Mouse (Mus musculus) embryonic facial prominence, embryonic 11.5 days (tissue): ENCODE measurements around the gene H2-Eb2. TPM values are rescaled to one million over a fixed set of nuclear protein-coding genes. Genes with fewer than 3 reads are reported as not detected.
A peak's percentile ranks its signal among the peaks of the same experiment; 100 is the strongest.

ENCODE experiments used
- ATAC-seq: fragments of 200-750 bp; cut with Nextera tagmentation; replicated peaks from 2 replicates; pipeline ENCODE4 v1.8.0; 2017; ENCODE audit warnings: low read depth; ENCODE audit not compliant: insufficient number of reproducible peaks, low FRiP score, low TSS enrichment
- DNase-seq: peaks from one replicate; pipeline ENCODE4 v3.0.0-alpha.2; 2015; ENCODE audit warnings: low spot score
- H3K27ac ChIP-seq: fragments of 300-500 bp; sonication (generic); replicated peaks from 2 replicates; pipeline ENCODE4 v1.5.1; 2014; ENCODE audit warnings: mild to moderate bottlenecking, low read depth, low read length, control low read depth
- H3K27me3 ChIP-seq: fragments of 300-500 bp; sonication (generic); 2 replicates; pipeline ENCODE4 v1.6.1; 2014; ENCODE audit warnings: mild to moderate bottlenecking, low read length, moderate library complexity, mixed read lengths; ENCODE audit not compliant: control insufficient read depth, insufficient read depth
- H3K36me3 ChIP-seq: fragments of 300-500 bp; sonication (generic); replicated peaks from 2 replicates; pipeline ENCODE4 v1.6.1; 2014; ENCODE audit warnings: low read depth, mild to moderate bottlenecking, low read length, moderate library complexity, mixed read lengths; ENCODE audit not compliant: control insufficient read depth, insufficient read depth
- H3K4me1 ChIP-seq: fragments of 300-500 bp; sonication (generic); 2 replicates; pipeline ENCODE4 v1.6.1; 2014; ENCODE audit warnings: low read length, mixed read lengths; ENCODE audit not compliant: control insufficient read depth, insufficient read depth
- H3K4me2 ChIP-seq: fragments of 300-500 bp; sonication (generic); 2 replicates; pipeline ENCODE4 v1.6.1; 2014; ENCODE audit warnings: low read depth, mild to moderate bottlenecking, control low read depth, low read length, moderate library complexity
- H3K4me3 ChIP-seq: fragments of 300-500 bp; sonication (generic); 2 replicates; pipeline ENCODE4 v1.5.1; 2014; ENCODE audit warnings: low read depth, low read length, control low read depth
- H3K9ac ChIP-seq: fragments of 300-500 bp; sonication (generic); replicated peaks from 2 replicates; pipeline ENCODE4 v1.6.1; 2014; ENCODE audit warnings: mild to moderate bottlenecking, control low read depth, low read length
- H3K9me3 ChIP-seq: fragments of 300-500 bp; sonication (generic); replicated peaks from 2 replicates; pipeline ENCODE4 v1.6.1; 2016; ENCODE audit warnings: mild to moderate bottlenecking, low read length, inconsistent platforms, mixed read lengths; ENCODE audit not compliant: control insufficient read depth
- WGBS: fragments of 180-500 bp; shearing (Covaris S2); extraction: QIAGEN DNeasy Blood & Tissue Kit; methylation state at CpG from one replicate; pipeline ENCODE4 v1.1.7; 2014; 5-methylcytosine and 5-hydroxymethylcytosine counted together
- polyA plus RNA-seq: library from polyadenylated mRNA; unstranded; fragments of >200 nt; fragmentation: Nextera tagmentation; extraction: Ambion mirVana; gene quantifications from 2 replicates; pipeline ENCODE4 v1.2.1, GENCODE M21; 2014

The H2-Eb2 gene
- polyA plus RNA-seq, 1 experiment from 2014 or later, result not detected

DNA sequence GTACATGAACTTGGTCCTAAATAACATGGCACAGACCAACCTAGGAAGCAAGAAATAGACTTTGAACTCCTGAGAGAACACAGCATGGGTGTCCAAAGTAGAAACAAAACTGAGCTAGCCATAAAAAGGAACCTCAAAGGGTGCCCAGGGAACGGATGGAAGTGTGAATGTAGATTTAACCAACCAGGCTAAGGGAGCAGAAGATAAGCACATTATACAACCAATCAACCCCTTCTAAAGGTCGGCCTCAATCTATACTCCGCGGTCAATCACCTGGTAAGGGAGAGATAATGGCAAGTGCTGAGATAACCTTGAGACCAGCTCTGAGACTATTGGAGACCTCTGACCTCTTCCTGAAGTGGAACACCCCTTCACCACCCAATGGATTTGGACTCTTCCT is 45.1 kb downstream of the H2-Eb2 start:
- ATAC-seq, result no peak
- DNase-seq, result no peak
- H3K27ac ChIP-seq, result no peak overlapping the region
- no peaks in the 10 kb centered on the region for H3K4me1 ChIP-seq
- H3K27me3 ChIP-seq, result no peaks in the 10 kb centered on the region
- H3K4me3 ChIP-seq, result no peak overlapping the region
- 85% methylated on average over 4 of the region's 4 CpGs for WGBS
- H3K36me3 ChIP-seq, result no peaks in the 10 kb centered on the region
- H3K9me3 ChIP-seq, result no peaks in the 10 kb centered on the region
- H3K4me2 ChIP-seq, result no peak overlapping the region
- H3K9ac ChIP-seq, result no peak overlapping the region

DNA sequence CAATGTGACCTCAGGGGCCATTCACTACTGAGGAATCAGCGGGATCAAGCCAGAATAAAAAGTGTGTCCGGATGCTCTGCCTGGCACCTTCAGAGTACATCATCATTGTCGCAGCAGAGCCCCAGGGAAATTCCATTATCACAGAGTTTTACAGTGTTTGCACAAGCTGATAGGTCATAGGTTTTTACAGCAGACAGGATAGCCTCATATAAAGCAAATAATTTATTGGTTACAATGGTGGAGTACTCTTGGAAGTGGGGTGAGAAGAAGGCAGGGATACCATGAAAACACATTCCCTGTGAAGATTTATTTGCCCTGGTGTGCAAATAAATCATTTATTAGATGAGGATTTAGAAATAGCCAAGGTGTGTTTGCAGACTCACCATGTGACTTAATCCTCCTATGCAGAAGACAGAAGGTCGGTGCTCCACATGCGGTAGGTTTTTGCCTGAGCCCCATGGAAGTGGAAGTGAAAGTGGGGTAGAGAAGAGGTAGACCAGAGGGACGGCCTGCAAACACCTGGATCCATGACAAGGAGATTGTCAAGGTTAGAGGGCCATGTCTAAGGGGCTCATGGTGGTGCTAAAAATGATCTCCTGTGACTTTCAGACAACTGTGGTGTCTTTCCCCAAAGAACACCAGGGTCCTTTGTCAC is 47.7 kb downstream of the H2-Eb2 start:
- Histone ChIP-seq H3K9ac (no peak overlapping the region), H3K4me1 (no peaks in the 10 kb centered on the region), H3K36me3 (no peaks in the 10 kb centered on the region), H3K27me3 (no peaks in the 10 kb centered on the region; the same call in 1 of the 2 replicates), H3K4me3 (no peak overlapping the region), H3K9me3 (no peaks in the 10 kb centered on the region), H3K4me2 (no peak overlapping the region), H3K27ac (no peak overlapping the region)
- no peak for ATAC-seq
- no peak for DNase-seq
- 80% methylated on average over 6 of the region's 6 CpGs for WGBS

DNA sequence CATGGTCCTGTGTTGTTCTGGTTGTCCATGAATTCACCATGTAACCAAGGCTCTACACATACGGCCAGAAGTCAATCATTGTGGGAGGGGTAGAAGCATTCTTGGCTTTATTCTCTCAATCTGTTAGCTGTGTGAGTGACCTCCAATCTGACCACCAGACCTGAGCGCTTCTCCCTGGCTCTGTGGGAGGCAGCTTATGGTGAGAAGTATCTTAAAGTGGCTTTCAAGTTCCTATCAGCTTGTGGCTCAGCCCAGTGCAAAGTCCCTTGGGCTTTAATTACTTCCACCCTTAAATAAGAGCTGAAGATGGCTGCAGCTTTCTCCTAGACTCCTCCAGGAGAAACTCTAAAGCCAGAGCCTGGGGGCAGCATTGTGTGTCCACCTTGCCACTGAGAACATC is 51.4 kb downstream of the H2-Eb2 start, which contains the start of gene Btnl1:
Gene Btnl1 (plus strand): TSS at position 286 of the 400 bp plus-strand sequence.
- WGBS, result 73% methylated on average over 2 of the region's 2 CpGs
- no peaks in the 10 kb centered on the region for H3K4me1 ChIP-seq
- ATAC-seq, result no peak
- no peak within 1 kb of the TSS for H3K4me2 ChIP-seq
- no peak for DNase-seq
- no peaks in the 10 kb centered on the region for H3K9me3 ChIP-seq
- no peak within 1 kb of the TSS for H3K9ac ChIP-seq
- no peak within 1 kb of the TSS for H3K27ac ChIP-seq
- no peak within 1 kb of the TSS for H3K4me3 ChIP-seq
- H3K36me3 ChIP-seq, result no peaks in the 10 kb centered on the region
- H3K27me3 ChIP-seq, result no peaks in the 10 kb centered on the region; the same call in 1 of the 2 replicates

DNA sequence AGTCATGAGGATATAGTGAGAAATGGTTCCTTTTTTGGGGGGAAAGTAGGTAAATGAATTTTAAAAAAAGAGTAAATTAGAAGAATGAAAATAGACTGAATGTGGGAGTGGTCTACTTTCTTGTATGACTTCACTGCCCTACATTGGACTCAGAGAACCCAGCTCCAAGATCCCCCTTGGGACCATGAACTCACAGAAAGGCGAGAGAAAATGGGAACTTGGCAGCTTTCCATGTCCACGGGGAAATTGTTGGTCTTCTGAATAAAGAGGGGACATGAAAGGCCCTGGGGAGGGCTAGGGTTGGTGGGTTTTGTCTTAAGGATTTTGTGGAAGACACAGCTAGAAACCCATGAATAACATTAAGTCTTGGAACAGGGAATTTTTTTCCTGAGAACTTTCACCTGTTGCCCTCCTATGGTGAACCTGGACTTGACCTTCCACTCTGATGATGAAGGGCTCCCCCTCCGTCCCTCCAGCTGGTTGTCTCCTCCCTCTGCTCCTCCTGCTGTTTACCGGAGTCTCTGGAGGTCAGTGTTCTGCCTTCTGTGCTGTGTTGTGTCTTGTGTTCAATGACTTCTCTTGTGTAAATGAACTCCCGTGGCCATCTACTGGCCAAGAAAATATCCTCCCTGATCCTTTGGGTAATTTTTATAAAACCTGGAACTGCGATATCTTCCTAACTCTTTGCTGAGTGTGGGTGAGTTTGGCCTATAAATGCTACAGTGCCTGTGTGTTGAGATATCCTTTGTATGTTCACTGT is 52.2 kb downstream of the H2-Eb2 start:
- no peak overlapping the region for H3K4me3 ChIP-seq
- H3K27ac ChIP-seq, result no peak overlapping the region
- H3K9ac ChIP-seq, result no peak overlapping the region
- no peaks in the 10 kb centered on the region for H3K4me1 ChIP-seq
- no peaks in the 10 kb centered on the region for H3K9me3 ChIP-seq
- no peaks in the 10 kb centered on the region; the same call in 1 of the 2 replicates for H3K27me3 ChIP-seq
- no peak overlapping the region for H3K4me2 ChIP-seq
- H3K36me3 ChIP-seq, result no peaks in the 10 kb centered on the region
- DNase-seq, result no peak
- 63% methylated on average over 6 of the region's 6 CpGs for WGBS
- ATAC-seq, result no peak

DNA sequence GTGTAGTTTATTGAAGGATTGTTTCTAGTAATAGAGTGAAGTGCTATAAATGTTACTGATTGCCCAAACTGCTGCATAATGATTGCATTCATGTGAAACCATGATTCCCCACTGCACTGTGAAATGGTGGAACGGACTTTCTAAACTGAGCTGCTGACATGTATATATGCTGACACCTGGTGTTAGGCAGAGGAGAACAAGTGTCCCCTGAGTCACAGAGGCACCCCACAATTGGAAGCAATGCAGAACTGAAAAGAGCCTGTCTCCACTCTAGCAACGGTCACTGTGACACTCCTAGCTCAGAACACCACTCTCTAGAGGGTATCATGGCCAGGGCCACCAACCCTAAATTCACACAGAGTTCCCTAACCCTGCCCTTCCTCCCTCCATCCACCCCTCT is 53.3 kb downstream of the H2-Eb2 start:
- Histone ChIP-seq H3K4me1 (no peaks in the 10 kb centered on the region), H3K27me3 (no peaks in the 10 kb centered on the region; the same call in 1 of the 2 replicates), H3K27ac (no peak overlapping the region), H3K9ac (no peak overlapping the region), H3K9me3 (no peaks in the 10 kb centered on the region), H3K36me3 (no peaks in the 10 kb centered on the region), H3K4me2 (no peak overlapping the region), H3K4me3 (no peak overlapping the region)
- 68% methylated on average over 2 of the region's 2 CpGs for whole genome bisulfite sequencing
- ATAC-seq (no peak), DNase-seq (no peak)

DNA sequence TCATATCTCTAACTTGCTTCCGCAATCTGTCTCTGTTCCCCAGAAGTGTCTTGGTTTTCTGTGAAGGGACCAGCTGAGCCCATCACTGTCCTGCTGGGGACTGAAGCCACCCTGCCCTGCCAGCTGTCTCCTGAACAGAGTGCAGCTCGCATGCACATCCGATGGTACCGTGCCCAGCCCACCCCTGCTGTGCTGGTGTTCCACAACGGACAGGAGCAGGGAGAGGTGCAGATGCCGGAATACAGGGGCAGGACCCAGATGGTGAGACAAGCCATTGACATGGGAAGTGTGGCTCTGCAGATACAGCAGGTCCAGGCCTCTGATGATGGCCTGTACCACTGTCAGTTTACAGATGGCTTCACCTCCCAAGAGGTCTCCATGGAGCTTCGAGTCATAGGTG is 54.0 kb downstream of the H2-Eb2 start:
- no peak for ATAC-seq
- Histone ChIP-seq H3K36me3 (no peaks in the 10 kb centered on the region), H3K4me2 (no peak overlapping the region), H3K4me3 (no peak overlapping the region), H3K9ac (no peak overlapping the region), H3K4me1 (no peaks in the 10 kb centered on the region), H3K27me3 (no peaks in the 10 kb centered on the region; the same call in 1 of the 2 replicates), H3K9me3 (no peaks in the 10 kb centered on the region), H3K27ac (no peak overlapping the region)
- 85% methylated on average over 7 of the region's 7 CpGs for WGBS
- DNase-seq, result no peak

DNA sequence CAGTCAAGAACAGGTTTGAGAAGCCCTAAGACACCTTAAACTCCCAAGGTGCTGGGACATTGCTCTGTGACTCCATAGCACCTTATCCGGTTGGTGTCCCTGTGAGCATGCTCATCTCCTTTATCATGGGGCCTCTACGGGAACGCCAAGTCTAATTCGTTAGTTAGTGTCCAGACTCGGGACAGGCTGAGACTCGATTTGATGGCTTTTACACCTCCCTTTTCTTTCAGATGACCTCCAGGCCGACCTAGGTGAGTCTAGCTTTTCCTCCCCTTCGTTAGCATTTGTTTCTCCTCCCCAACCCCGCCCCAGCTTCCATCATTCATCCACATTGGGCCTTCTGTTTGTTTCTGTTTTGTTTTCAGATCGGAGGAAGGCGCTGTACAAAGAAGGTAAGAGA is 56.4 kb downstream of the H2-Eb2 start:
- Histone ChIP-seq H3K9ac (no peak overlapping the region), H3K4me2 (no peak overlapping the region), H3K4me1 (no peaks in the 10 kb centered on the region), H3K36me3 (no peaks in the 10 kb centered on the region), H3K27ac (no peak overlapping the region), H3K27me3 (no peaks in the 10 kb centered on the region; the same call in 1 of the 2 replicates), H3K4me3 (no peak overlapping the region), H3K9me3 (no peaks in the 10 kb centered on the region)
- ATAC-seq, result no peak
- WGBS, result 83% methylated on average over 11 of the region's 11 CpGs
- DNase-seq, result no peak

DNA sequence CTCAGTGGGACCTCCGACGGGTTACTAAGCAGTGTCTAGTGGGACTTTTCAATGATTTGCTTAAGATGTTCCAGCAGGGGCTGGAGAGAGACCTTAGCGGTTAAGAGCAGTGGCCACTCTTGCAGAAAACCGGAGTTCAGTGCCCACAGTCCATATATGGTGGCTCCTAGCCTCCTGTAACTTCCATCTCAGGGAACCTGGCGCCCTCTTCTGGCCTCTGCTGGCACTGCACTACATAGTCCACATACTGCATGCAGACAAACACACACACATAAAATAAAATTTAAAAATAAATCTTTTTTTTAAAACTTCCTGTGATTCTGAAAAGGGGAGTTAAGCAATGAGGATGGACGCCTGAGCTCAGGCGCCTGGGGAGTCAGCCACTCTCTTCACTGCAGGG is 57.7 kb downstream of the H2-Eb2 start:
- no peaks in the 10 kb centered on the region for H3K4me1 ChIP-seq
- DNase-seq (peak; percentile 13), ATAC-seq (no peak)
- WGBS, result 75% methylated on average over 7 of the region's 7 CpGs
- H3K4me2 ChIP-seq, result no peak overlapping the region
- H3K27me3 ChIP-seq, result no peaks in the 10 kb centered on the region
- H3K9ac ChIP-seq, result no peak overlapping the region
- H3K4me3 ChIP-seq, result no peak overlapping the region
- no peak overlapping the region for H3K27ac ChIP-seq
- H3K36me3 ChIP-seq, result no peaks in the 10 kb centered on the region
- no peaks in the 10 kb centered on the region for H3K9me3 ChIP-seq
